Comparison of ENCODE assay signal across 10 mouse cellular contexts in the genomic region with DNA sequence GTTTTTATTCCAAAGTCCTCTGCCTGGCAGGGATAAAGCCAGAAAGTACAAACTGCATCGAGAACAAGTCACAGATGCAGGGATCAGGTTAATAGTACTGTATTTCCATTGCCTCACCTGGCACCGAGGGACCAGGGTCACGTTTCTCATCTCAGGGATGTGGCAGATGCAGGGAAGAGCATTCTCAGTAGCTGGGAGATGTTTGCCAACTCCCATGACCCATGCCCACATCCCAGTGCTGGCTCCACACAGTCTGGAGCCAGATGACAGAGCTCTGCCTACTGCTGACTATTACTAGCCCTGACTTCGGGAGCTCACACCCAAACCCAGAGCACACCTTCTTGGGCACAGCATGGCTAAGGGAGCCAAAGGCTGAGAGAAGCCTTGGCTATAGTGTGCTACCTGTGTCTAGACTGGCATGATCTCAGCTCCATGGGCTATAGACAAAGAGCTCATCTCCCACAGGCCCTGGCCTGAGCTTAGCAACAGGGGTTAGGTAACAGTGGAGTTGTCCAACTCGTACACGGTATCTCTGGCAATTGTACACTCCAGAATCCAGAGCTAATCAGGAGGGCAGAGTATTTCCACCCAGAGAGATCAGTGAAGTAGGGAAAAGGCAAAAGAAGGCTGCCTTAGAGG. TPM values are rescaled to one million over a fixed set of nuclear protein-coding genes. Genes with fewer than 3 reads are reported as not detected.
DNase-seq lines count a peak whose midpoint lies in the region; ATAC-seq and TF ChIP-seq lines count a peak whose summit lies in the region.
"Had no signal": no experiment of that assay in that cellular context is flagged by ENCODE, and none has a peak within 500 bp of the region (broad histone marks: within the 10 kb centered on the region; RNA-seq: fewer than 3 reads in every experiment).

No protein-coding gene starts in this region.

- no peak for TF ChIP-seq CTCF in gastrocnemius, adult 2 months (IDR thresholded peaks at IDR 0.05)

- intact Hi-C loops in gastrocnemius, adult 2 months (cut with DNase I), result no loop called here

- no peak for ATAC-seq in liver, embryonic 11.5 days (replicated peaks; ENCODE audit: low FRiP score)
- ATAC-seq in hindbrain, embryonic 16.5 days, result no peak
- ATAC-seq in neural tube, embryonic 15.5 days (ENCODE audit: low FRiP score), result no peak

- 84% methylated on average over 6 of the region's 6 CpGs for WGBS in liver, embryonic 11.5 days
- WGBS in hindbrain, embryonic 16.5 days, result 66% methylated on average over 6 of the region's 6 CpGs
- 80% methylated on average over 6 of the region's 6 CpGs for WGBS in neural tube, embryonic 15.5 days

- peak overlapping the region; percentile 43 for H3K9ac ChIP-seq in liver, embryonic 11.5 days (ENCODE audit: low read depth, low read length)
- peak overlapping the region; percentile 15; the same call in 1 of the 2 replicates for H3K9ac ChIP-seq in hindbrain, embryonic 16.5 days (ENCODE audit: low read depth, low read length)
- H3K9ac ChIP-seq in neural tube, embryonic 15.5 days (replicated peaks), result no peak overlapping the region
- H3K9ac ChIP-seq: limb, embryonic 13.5 days had no signal

- peak overlapping the region; percentile 8 for H3K4me2 ChIP-seq in liver, embryonic 11.5 days
- no peak overlapping the region for H3K4me2 ChIP-seq in hindbrain, embryonic 16.5 days (ENCODE audit: low read length)
- H3K4me2 ChIP-seq in neural tube, embryonic 15.5 days, result no peak overlapping the region

- peaks cover 8% of the 10 kb centered on the region; the same call in 1 of the 2 replicates for H3K36me3 ChIP-seq in liver, embryonic 11.5 days (ENCODE audit: control insufficient read depth, insufficient read depth, low read length)
- no peaks in the 10 kb centered on the region for H3K36me3 ChIP-seq in hindbrain, embryonic 16.5 days (ENCODE audit: control insufficient read depth, insufficient read depth, low read length)
- peaks cover 12% of the 10 kb centered on the region for H3K36me3 ChIP-seq in neural tube, embryonic 15.5 days

- no peaks in the 10 kb centered on the region for H3K27me3 ChIP-seq in liver, embryonic 11.5 days (replicated peaks; ENCODE audit: control insufficient read depth, insufficient read depth, low read length)
- no peaks in the 10 kb centered on the region for H3K27me3 ChIP-seq in hindbrain, embryonic 16.5 days (replicated peaks; ENCODE audit: control insufficient read depth, insufficient read depth, low read length)
- no peaks in the 10 kb centered on the region for H3K27me3 ChIP-seq in neural tube, embryonic 15.5 days (replicated peaks)
- H3K27me3 ChIP-seq: limb, embryonic 13.5 days had no signal

- H3K9me3 ChIP-seq in liver, embryonic 11.5 days (ENCODE audit: control insufficient read depth, low read length), result no peaks in the 10 kb centered on the region
- H3K9me3 ChIP-seq in hindbrain, embryonic 16.5 days (ENCODE audit: control insufficient read depth, low read length), result no peaks in the 10 kb centered on the region
- no peaks in the 10 kb centered on the region for H3K9me3 ChIP-seq in neural tube, embryonic 15.5 days (replicated peaks)
- H3K9me3 ChIP-seq: limb, embryonic 13.5 days had no signal

- peak; percentile 53 for DNase-seq in gastrocnemius, adult 2 months
- DNase-seq in gastrocnemius, adult 18-20 months (ENCODE audit: low spot score), result no peak
- no peak for DNase-seq in liver, embryonic 11.5 days (ENCODE audit: low spot score)
- no peak for DNase-seq in liver
- no peak for DNase-seq in embryo, embryonic 10.5 days (ENCODE audit: low spot score)
- no peak for DNase-seq in embryo, embryonic 10 days (ENCODE audit: low spot score)
- DNase-seq: right cerebral cortex, postnatal 14 days had no signal

- no peak overlapping the region for H3K4me3 ChIP-seq in gastrocnemius, adult 2 months
- no peak overlapping the region for H3K4me3 ChIP-seq in liver, embryonic 11.5 days (ENCODE audit: low read depth, low read length)
- H3K4me3 ChIP-seq in hindbrain, embryonic 16.5 days (ENCODE audit: low read length), result no peak overlapping the region
- no peak overlapping the region for H3K4me3 ChIP-seq in neural tube, embryonic 15.5 days (replicated peaks)
- H3K4me3 ChIP-seq: limb, embryonic 13.5 days had no signal

- H3K27ac ChIP-seq in gastrocnemius, adult 2 months, result peak overlapping the region; percentile 70
- peak overlapping the region; percentile 56 for H3K27ac ChIP-seq in liver, embryonic 11.5 days (ENCODE audit: low read depth, low read length)
- H3K27ac ChIP-seq in hindbrain, embryonic 16.5 days (ENCODE audit: low read depth, low read length), result peak overlapping the region; percentile 20; the same call in 1 of the 2 replicates
- 0 out of 2 replicates have a peak overlapping the region, but pooled peaks have one; percentile 18 for H3K27ac ChIP-seq in neural tube, embryonic 15.5 days (replicated peaks)

- peaks cover 85% of the 10 kb centered on the region for H3K4me1 ChIP-seq in liver, embryonic 11.5 days (replicated peaks; ENCODE audit: control insufficient read depth, insufficient read depth, low read length)
- H3K4me1 ChIP-seq in hindbrain, embryonic 16.5 days (ENCODE audit: control insufficient read depth, insufficient read depth, low read depth, low read length), result peaks cover 43% of the 10 kb centered on the region
- H3K4me1 ChIP-seq in neural tube, embryonic 15.5 days, result peaks cover 71% of the 10 kb centered on the region

RNA-seq across cellular contexts. Expression of a gene that starts 18.1 kb away (rescaled TPM):
- 10 to 100 TPM; 29.4 to 40.8 TPM for total RNA-seq in gastrocnemius, adult 2 months (2021)
- 10 to 100 TPM; 36.8 to 41.5 TPM for total RNA-seq in gastrocnemius, adult 18-20 months (2021)
- 24.6 and 28.1 TPM in 2 replicates for polyA plus RNA-seq in liver, embryonic 11.5 days (2014; fragmentation: Nextera tagmentation; extraction: Ambion mirVana)
- polyA plus RNA-seq in hindbrain, embryonic 16.5 days (2015; fragmentation: Nextera tagmentation; extraction: Ambion mirVana), result 26.6 and 35.5 TPM in 2 replicates
- 28.5 and 33.2 TPM in 2 replicates for polyA plus RNA-seq in neural tube, embryonic 15.5 days (2015; fragmentation: Nextera tagmentation; extraction: Ambion mirVana)

RNA-seq across cellular contexts. Expression of a gene that starts 44.3 kb away (rescaled TPM):
- 10 to 100 TPM in 1 of 2 experiments, 1 to 10 TPM in 1; 9.7 to 11.1 TPM for total RNA-seq in gastrocnemius, adult 2 months (2021)
- 1 to 10 TPM; 9.6 to 9.9 TPM for total RNA-seq in gastrocnemius, adult 18-20 months (2021)
- polyA plus RNA-seq in liver, embryonic 11.5 days (2014; fragmentation: Nextera tagmentation; extraction: Ambion mirVana), result 7.2 TPM in 2 replicates
- 7.9 and 9.7 TPM in 2 replicates for polyA plus RNA-seq in hindbrain, embryonic 16.5 days (2015; fragmentation: Nextera tagmentation; extraction: Ambion mirVana)
- polyA plus RNA-seq in neural tube, embryonic 15.5 days (2015; fragmentation: Nextera tagmentation; extraction: Ambion mirVana), result 8.4 and 9.2 TPM in 2 replicates

RNA-seq across cellular contexts. Expression of a gene that starts 57.1 kb away (rescaled TPM):
- total RNA-seq in gastrocnemius, adult 2 months (2021), result under 1 TPM; 0.38 to 0.98 TPM
- 1 to 10 TPM in 1 of 2 experiments, under 1 TPM in 1; 0.87 to 1.1 TPM for total RNA-seq in gastrocnemius, adult 18-20 months (2021)
- polyA plus RNA-seq in liver, embryonic 11.5 days (2014; fragmentation: Nextera tagmentation; extraction: Ambion mirVana), result 1.2 and 2.0 TPM in 2 replicates
- polyA plus RNA-seq in hindbrain, embryonic 16.5 days (2015; fragmentation: Nextera tagmentation; extraction: Ambion mirVana), result 11.1 and 12.8 TPM in 2 replicates
- 6.6 and 7.1 TPM in 2 replicates for polyA plus RNA-seq in neural tube, embryonic 15.5 days (2015; fragmentation: Nextera tagmentation; extraction: Ambion mirVana)

Comparison
In these comparisons a context has a peak if more than half of its experiments do, and no peak if none do; other contexts are left out.
1. H3K27ac ChIP-seq: peak in every context shown above with its lines; median percentile 70 in gastrocnemius, adult 2 months; 56 in liver, embryonic 11.5 days; 20 in hindbrain, embryonic 16.5 days; 18 in neural tube, embryonic 15.5 days.